Mouse (Mus musculus) MEL (cell line): ENCODE measurements at regions not wholly inside any gene's neighbourhood (a gene's known extent, or its start where the extent isn't known, plus 50 kb on each side); places are given as distances from the start of the nearest gene placed in this dataset.

ENCODE experiments used
- DNase-seq: peaks from one replicate; pipeline ENCODE4 v3.0.0; 2011; ENCODE audit warnings: low read depth, low spot score
- H3K27ac ChIP-seq: 2 replicates; pipeline ENCODE4 v1.5.1; 2012; ENCODE audit warnings: low read depth, mild to moderate bottlenecking, control low read depth, low read length, moderate library complexity; ENCODE audit not compliant: control insufficient read depth
- H3K27me3 ChIP-seq, 2 experiments: fragments of 150-350 bp in 1 of 2; sonication (generic) in 1 of 2; 2 replicates each; pipeline ENCODE4 v1.6.1; 2012; ENCODE audit warnings: low read length in 2 of 2, mild to moderate bottlenecking in 2 of 2, improper control_type of control experiment in 1 of 2, moderate library complexity in 1 of 2; ENCODE audit not compliant: insufficient read depth in 2 of 2, control insufficient read depth in 1 of 2
- H3K36me3 ChIP-seq, 2 experiments: 2 replicates each; pipeline ENCODE4 v1.6.1; 2012 to 2014; ENCODE audit warnings: low read length in 2 of 2, improper control_type of control experiment in 1 of 2, inconsistent platforms in 1 of 2, mild to moderate bottlenecking in 1 of 2; ENCODE audit not compliant: insufficient read depth in 2 of 2, control insufficient read depth in 1 of 2
- H3K4me1 ChIP-seq, 2 experiments: fragments of 150-350 bp in 1 of 2; sonication (generic) in 1 of 2; 2 replicates each; pipeline ENCODE4 v1.6.1; 2012; ENCODE audit warnings: low read length in 2 of 2, improper control_type of control experiment in 1 of 2, mild to moderate bottlenecking in 1 of 2; ENCODE audit not compliant: insufficient read depth in 2 of 2, control insufficient read depth in 1 of 2
- H3K4me3 ChIP-seq, 2 experiments: fragments of 150-350 bp in 1 of 2; sonication (generic) in 1 of 2; 2 replicates each; pipeline ENCODE4 v1.5.1; 2012; ENCODE audit warnings: low read depth in 2 of 2, low read length in 2 of 2, mild to moderate bottlenecking in 2 of 2, moderate library complexity in 2 of 2, control low read depth in 1 of 2, improper control_type of control experiment in 1 of 2; ENCODE audit not compliant: control insufficient read depth in 1 of 2, insufficient read depth in 1 of 2
- H3K79me2 ChIP-seq: 2 replicates; pipeline ENCODE4 v1.6.1; 2012; ENCODE audit warnings: mild to moderate bottlenecking, low read length, moderate library complexity; ENCODE audit not compliant: control insufficient read depth, poor library complexity, insufficient read depth
- H3K9ac ChIP-seq: 2 replicates; pipeline ENCODE4 v1.6.1; 2012; ENCODE audit warnings: low read depth, mild to moderate bottlenecking, control low read depth, low read length, moderate library complexity; ENCODE audit not compliant: control insufficient read depth, poor library complexity, severe bottlenecking
- H3K9me3 ChIP-seq: fragments of 150-350 bp; sonication (generic); replicated peaks from 2 replicates; pipeline ENCODE4 v1.6.1; 2012; ENCODE audit warnings: mild to moderate bottlenecking, low read length, improper control_type of control experiment, moderate library complexity; ENCODE audit not compliant: insufficient read depth
- BHLHE40 ChIP-seq: IDR thresholded peaks from 2 replicates; pipeline ENCODE4 v1.6.1; 2012; ENCODE audit warnings: low read depth, mild to moderate bottlenecking, inconsistent platforms, low read length, improper control_type of control experiment, borderline replicate concordance
- CHD2 ChIP-seq: IDR thresholded peaks from 2 replicates; pipeline ENCODE4 v1.6.1; 2011; ENCODE audit warnings: low read length, improper control_type of control experiment
- CTCF ChIP-seq, 3 experiments: IDR thresholded peaks in 2 of 3; conservative IDR thresholded peaks in 1 of 3; 2 replicates each; pipeline ENCODE4 v1.5.1; 2011 to 2012; ENCODE audit warnings: low read length in 3 of 3, low read depth in 2 of 3, mild to moderate bottlenecking in 2 of 3, improper control_type of control experiment in 1 of 3, inconsistent platforms in 1 of 3, mixed read lengths in 1 of 3, moderate library complexity in 1 of 3; ENCODE audit not compliant: control insufficient read depth in 1 of 3, insufficient read depth in 1 of 3, poor library complexity in 1 of 3, severe bottlenecking in 1 of 3
- E2F4 ChIP-seq: IDR thresholded peaks from 2 replicates; pipeline ENCODE4 v1.6.1; 2011; ENCODE audit warnings: low read depth, low read length, improper control_type of control experiment, borderline replicate concordance
- ELF1 ChIP-seq: IDR thresholded peaks from 2 replicates; pipeline ENCODE4 v1.6.1; 2014; ENCODE audit warnings: low read depth, mild to moderate bottlenecking, inconsistent platforms, low read length, improper control_type of control experiment, moderate library complexity
- GATA1 ChIP-seq: IDR thresholded peaks from 2 replicates; pipeline ENCODE4 v1.6.1; 2011; ENCODE audit warnings: low read depth, low read length, improper control_type of control experiment
- HCFC1 ChIP-seq: IDR thresholded peaks from 2 replicates; pipeline ENCODE4 v1.6.1; 2012; ENCODE audit warnings: low read depth, mild to moderate bottlenecking, inconsistent platforms, low read length, improper control_type of control experiment, moderate library complexity
- KAT2A ChIP-seq: conservative IDR thresholded peaks from 2 replicates; pipeline ENCODE4 v1.6.1; 2012; ENCODE audit warnings: low read depth, low read length, improper control_type of control experiment, inconsistent platforms
- MAFK ChIP-seq: IDR thresholded peaks from 2 replicates; pipeline ENCODE4 v1.6.1; 2011; ENCODE audit warnings: low read depth, mild to moderate bottlenecking, low read length, improper control_type of control experiment, borderline replicate concordance
- MAX ChIP-seq: IDR thresholded peaks from 2 replicates; pipeline ENCODE4 v1.6.1; 2011; ENCODE audit warnings: low read length, improper control_type of control experiment
- MAZ ChIP-seq: IDR thresholded peaks from 2 replicates; pipeline ENCODE4 v1.6.1; 2012; ENCODE audit warnings: low read depth, mild to moderate bottlenecking, inconsistent platforms, low read length, improper control_type of control experiment
- MXI1 ChIP-seq: IDR thresholded peaks from 2 replicates; pipeline ENCODE4 v1.6.1; 2011; ENCODE audit warnings: mild to moderate bottlenecking, low read depth, low read length, improper control_type of control experiment
- MYB ChIP-seq: IDR thresholded peaks from 2 replicates; pipeline ENCODE4 v1.6.1; 2011; ENCODE audit warnings: mild to moderate bottlenecking, low read depth, low read length, improper control_type of control experiment
- NELFE ChIP-seq: IDR thresholded peaks from 2 replicates; pipeline ENCODE4 v1.6.1; 2011; ENCODE audit warnings: low read depth, low read length, improper control_type of control experiment
- NRF1 ChIP-seq: IDR thresholded peaks from 2 replicates; pipeline ENCODE4 v1.6.1; 2014; ENCODE audit warnings: low read depth, mild to moderate bottlenecking, inconsistent platforms, low read length, improper control_type of control experiment, moderate library complexity; ENCODE audit not compliant: poor library complexity, insufficient read depth, severe bottlenecking
- POLR2A ChIP-seq, 2 experiments: IDR thresholded peaks; 2 replicates each; pipeline ENCODE4 v1.6.1; 2011 to 2012; ENCODE audit warnings: low read length in 2 of 2, mild to moderate bottlenecking in 2 of 2, control low read depth in 1 of 2, improper control_type of control experiment in 1 of 2, low read depth in 1 of 2, moderate library complexity in 1 of 2; ENCODE audit not compliant: control insufficient read depth in 1 of 2, insufficient read depth in 1 of 2, poor library complexity in 1 of 2
- SIN3A ChIP-seq: IDR thresholded peaks from 2 replicates; pipeline ENCODE4 v1.6.1; 2012; ENCODE audit warnings: low read length, improper control_type of control experiment, inconsistent platforms
- SMC3 ChIP-seq: IDR thresholded peaks from 2 replicates; pipeline ENCODE4 v1.6.1; 2011; ENCODE audit warnings: low read depth, low read length, improper control_type of control experiment
- TCF12 ChIP-seq: IDR thresholded peaks from 2 replicates; pipeline ENCODE4 v1.6.1; 2014; ENCODE audit warnings: low read depth, mild to moderate bottlenecking, inconsistent platforms, low read length, improper control_type of control experiment, moderate library complexity
- USF1 ChIP-seq: IDR thresholded peaks from 2 replicates; pipeline ENCODE4 v1.6.1; 2014; ENCODE audit warnings: low read depth, mild to moderate bottlenecking, inconsistent platforms, low read length, improper control_type of control experiment, moderate library complexity
- ZNF384 ChIP-seq: IDR thresholded peaks from 2 replicates; pipeline ENCODE4 v1.6.1; 2012; ENCODE audit warnings: low read depth, mild to moderate bottlenecking, inconsistent platforms, low read length, improper control_type of control experiment

GRCm38 (mm10) chr1:77168316-77168715 is 346.6 kb downstream of the Epha4 start:
- H3K9me3 ChIP-seq: no peaks in the 10 kb centered on the region
- no peak for TF ChIP-seq CTCF (IDR thresholded peaks at IDR 0.05 in 2 of 3, conservative IDR thresholded peaks at IDR 0.05 in 1 of 3; ENCODE audit: control insufficient read depth in 1 of 3, insufficient read depth in 1 of 3, low read depth in 2 of 3, low read length in 3 of 3, poor library complexity in 1 of 3, severe bottlenecking in 1 of 3)
- TF ChIP-seq KAT2A: no peak
- no peak for TF ChIP-seq SMC3
- no peak for TF ChIP-seq MAFK
- no peak for TF ChIP-seq MAZ
- no peak for TF ChIP-seq NRF1
- no peak for TF ChIP-seq NELFE
- no peak for TF ChIP-seq ZNF384
- no peaks in the 10 kb centered on the region for H3K27me3 ChIP-seq

GRCm38 (mm10) chr1:77172463-77172862 is 342.4 kb downstream of the Epha4 start:
- no peaks in the 10 kb centered on the region for H3K4me1 ChIP-seq
- no peaks in the 10 kb centered on the region for H3K36me3 ChIP-seq
- DNase-seq: no peak
- no peak overlapping the region for H3K27ac ChIP-seq
- H3K9me3 ChIP-seq: no peaks in the 10 kb centered on the region
- no peak overlapping the region for H3K9ac ChIP-seq
- no peaks in the 10 kb centered on the region for H3K27me3 ChIP-seq
- H3K4me3 ChIP-seq: no peak overlapping the region
- no peak for TF ChIP-seq MAZ
- no peak for TF ChIP-seq ELF1
- no peak for TF ChIP-seq POLR2A (IDR thresholded peaks at IDR 0.05; ENCODE audit: control insufficient read depth in 1 of 2, insufficient read depth in 1 of 2, low read depth in 1 of 2, low read length in 2 of 2, poor library complexity in 1 of 2)
- no peak for TF ChIP-seq BHLHE40
- no peak for TF ChIP-seq SIN3A
- TF ChIP-seq MYB: no peak
- no peaks in the 10 kb centered on the region for H3K79me2 ChIP-seq

More at GRCm38 (mm10) chr1:77168316-77168715, 346.6 kb downstream of the Epha4 start:
- no peaks in the 10 kb centered on the region for H3K36me3 ChIP-seq
- no peak overlapping the region for H3K9ac ChIP-seq
- H3K4me3 ChIP-seq: no peak overlapping the region
- no peaks in the 10 kb centered on the region for H3K79me2 ChIP-seq
- no peaks in the 10 kb centered on the region for H3K4me1 ChIP-seq
- no peak for DNase-seq
- no peak overlapping the region for H3K27ac ChIP-seq

- Histone ChIP-seq H3K9ac (no peak overlapping the region), H3K9me3 (no peaks in the 10 kb centered on the region), H3K4me1 (no peaks in the 10 kb centered on the region), H3K4me3 (no peak overlapping the region), H3K27me3 (no peaks in the 10 kb centered on the region), H3K36me3 (no peaks in the 10 kb centered on the region), H3K27ac (no peak overlapping the region), H3K79me2 (no peaks in the 10 kb centered on the region)
- DNase-seq: no peak
- TF ChIP-seq POLR2A (IDR thresholded peaks at IDR 0.05; ENCODE audit: control insufficient read depth in 1 of 2, insufficient read depth in 1 of 2, low read depth in 1 of 2, low read length in 2 of 2, poor library complexity in 1 of 2) (no peak), TCF12 (no peak), HCFC1 (no peak), MXI1 (no peak), GATA1 (no peak), CHD2 (no peak), NELFE (no peak), SMC3 (no peak), CTCF (IDR thresholded peaks at IDR 0.05 in 2 of 3, conservative IDR thresholded peaks at IDR 0.05 in 1 of 3; ENCODE audit: control insufficient read depth in 1 of 3, insufficient read depth in 1 of 3, low read depth in 2 of 3, low read length in 3 of 3, poor library complexity in 1 of 3, severe bottlenecking in 1 of 3) (no peak), ZNF384 (no peak), USF1 (no peak), E2F4 (no peak), NRF1 (no peak), MAZ (no peak), MAX (no peak)
These were observed 340.1 kb downstream of the Epha4 start for GRCm38 (mm10) chr1:77174801-77175200.
